Mouse (Mus musculus) erythroblast, embryonic 14.5 days (primary cell): ENCODE data around the gene C1qtnf3. TPM values are rescaled to one million over a fixed set of nuclear protein-coding genes. Genes with fewer than 3 reads are reported as not detected.

Source experiments
- H3K27me3 ChIP-seq: 2 replicates; pipeline ENCODE4 v1.6.1; 2012; ENCODE audit warnings: inconsistent platforms; ENCODE audit not compliant: control insufficient read depth
- H3K36me3 ChIP-seq: 2 replicates; pipeline ENCODE4 v1.6.1; 2012; ENCODE audit warnings: mild to moderate bottlenecking, inconsistent platforms; ENCODE audit not compliant: control insufficient read depth
- H3K4me1 ChIP-seq: 2 replicates; pipeline ENCODE4 v1.6.1; 2012; ENCODE audit warnings: inconsistent platforms; ENCODE audit not compliant: control insufficient read depth
- H3K4me3 ChIP-seq: replicated peaks from 2 replicates; pipeline ENCODE3; 2012; ENCODE audit warnings: moderate library complexity, mild to moderate bottlenecking, inconsistent platforms
- H3K9me3 ChIP-seq: 2 replicates; pipeline ENCODE4 v1.6.1; 2012; ENCODE audit warnings: low read length, inconsistent platforms, mixed read lengths; ENCODE audit not compliant: control insufficient read depth
- GATA1 ChIP-seq: IDR thresholded peaks from 2 replicates; pipeline ENCODE4 v1.6.1; 2012; ENCODE audit warnings: low read length, inconsistent platforms, mixed read lengths
- TAL1 ChIP-seq: IDR thresholded peaks from 3 replicates; pipeline ENCODE4 v1.6.1; 2012; ENCODE audit warnings: low read length, inconsistent platforms, mixed read lengths
- polyA plus RNA-seq: library from polyadenylated mRNA; stranded (reverse); fragments of >175 nt; gene quantifications from 2 replicates; pipeline ENCODE4 v1.2.3, GENCODE M21; 2012

Gene C1qtnf3
- not detected in 2 replicates for polyA plus RNA-seq

DNA sequence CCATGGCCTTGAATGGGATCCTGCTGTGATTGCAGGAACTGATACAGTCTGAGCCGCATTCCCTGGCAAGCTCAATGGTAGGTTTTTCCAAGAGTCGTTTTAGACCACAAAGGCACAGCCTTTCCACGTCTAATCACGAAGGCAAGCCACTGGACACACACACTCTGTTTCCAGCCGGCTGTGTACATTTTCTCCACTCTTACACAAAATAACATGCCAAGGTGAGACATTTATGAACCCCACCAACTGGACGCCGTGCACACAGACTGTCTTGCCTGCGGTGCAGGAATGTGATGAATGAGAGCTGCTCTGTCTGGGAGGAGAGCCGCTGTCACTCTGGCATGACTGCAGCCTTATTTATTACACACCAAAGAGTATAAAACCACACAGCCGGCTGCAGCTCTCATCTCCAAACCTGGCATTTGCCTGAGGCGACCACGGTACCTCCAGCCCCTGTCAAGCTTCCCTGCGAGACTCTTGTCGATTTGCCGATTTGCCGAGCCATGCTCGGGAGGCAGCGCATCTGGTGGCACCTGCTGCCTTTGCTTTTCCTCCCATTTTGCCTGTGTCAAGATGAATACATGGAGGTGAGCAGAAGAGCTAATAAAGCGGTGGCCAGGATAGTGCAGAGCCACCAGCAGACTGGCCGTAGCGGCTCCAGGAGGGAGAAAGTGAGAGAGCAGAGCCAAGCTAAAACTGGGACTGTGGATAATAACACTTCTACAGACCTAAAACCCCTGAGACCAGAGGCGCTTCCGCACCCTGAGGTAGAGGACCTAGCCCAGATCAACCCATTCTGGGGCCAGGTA is at the start of gene C1qtnf3:
Gene C1qtnf3, plus strand, starts transcription at position 382 of the 809 bp plus-strand sequence.
- TF ChIP-seq TAL1: no peak
- TF ChIP-seq GATA1: no peak
- no peaks in the 10 kb centered on the region for H3K36me3 ChIP-seq
- H3K27me3 ChIP-seq: no peaks in the 10 kb centered on the region
- no peak within 1 kb of the TSS for H3K4me3 ChIP-seq
- no peaks in the 10 kb centered on the region for H3K4me1 ChIP-seq
- H3K9me3 ChIP-seq: no peaks in the 10 kb centered on the region

DNA sequence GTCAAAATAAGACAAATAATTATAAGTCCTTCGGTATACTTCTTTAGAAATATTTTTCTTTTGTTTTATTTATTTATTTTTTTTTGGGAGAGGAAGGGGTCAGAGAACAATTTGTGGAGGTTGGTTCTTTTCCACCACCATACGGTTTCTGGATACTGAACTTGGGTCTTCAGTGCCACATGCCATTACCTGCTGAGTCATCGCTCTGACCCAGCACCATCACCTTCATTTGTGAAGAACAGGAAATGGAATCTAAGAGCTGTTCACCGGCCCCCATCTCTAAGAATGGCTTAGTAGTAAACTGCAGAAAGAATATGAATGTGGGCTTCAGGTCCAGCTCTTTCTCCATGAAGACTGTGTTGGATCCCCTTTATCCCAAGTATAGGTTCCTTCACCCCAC is 49.8 kb upstream of the C1qtnf3 start:
- Histone ChIP-seq H3K27me3 (no peaks in the 10 kb centered on the region), H3K4me1 (no peaks in the 10 kb centered on the region), H3K4me3 (no peak overlapping the region), H3K9me3 (no peaks in the 10 kb centered on the region; the same call in 1 of the 2 replicates), H3K36me3 (no peaks in the 10 kb centered on the region)
- TF ChIP-seq GATA1 (no peak), TAL1 (no peak)

DNA sequence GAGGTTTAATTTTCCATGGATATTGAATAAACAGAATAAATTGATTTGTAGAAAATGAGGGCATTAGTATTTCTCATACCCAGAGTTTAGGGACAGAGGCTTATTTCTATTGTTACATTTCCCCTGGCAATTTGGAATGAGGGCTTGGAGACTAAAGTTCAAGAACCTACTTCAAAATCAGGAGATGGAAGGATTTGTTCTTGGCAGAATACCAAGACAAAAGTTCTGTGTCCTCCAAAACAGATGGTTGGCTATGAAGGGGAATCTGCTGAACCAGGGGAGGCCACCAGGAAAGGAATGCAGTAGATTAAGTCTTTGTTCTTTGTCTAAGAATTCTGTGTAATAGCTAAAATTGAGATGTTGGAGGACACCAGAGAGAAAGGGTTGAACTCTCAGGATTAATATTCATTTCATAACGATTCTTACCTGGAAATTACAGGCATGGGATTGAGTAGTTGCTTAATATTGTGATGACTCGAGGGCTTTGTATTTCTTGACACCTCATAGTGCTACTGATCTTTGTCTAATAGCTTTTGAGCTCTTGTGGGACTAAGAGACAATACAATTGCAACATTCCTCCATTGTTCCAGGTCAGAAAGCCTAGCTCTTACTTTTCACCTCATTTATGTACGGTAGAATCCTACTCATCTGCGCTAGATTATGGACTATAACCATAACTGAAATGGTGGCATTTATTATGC is 35.4 kb upstream of the C1qtnf3 start:
- no peak for TF ChIP-seq GATA1
- TF ChIP-seq TAL1: no peak
- Histone ChIP-seq H3K4me1 (no peaks in the 10 kb centered on the region), H3K36me3 (no peaks in the 10 kb centered on the region), H3K4me3 (no peak overlapping the region), H3K27me3 (no peaks in the 10 kb centered on the region), H3K9me3 (no peaks in the 10 kb centered on the region)

DNA sequence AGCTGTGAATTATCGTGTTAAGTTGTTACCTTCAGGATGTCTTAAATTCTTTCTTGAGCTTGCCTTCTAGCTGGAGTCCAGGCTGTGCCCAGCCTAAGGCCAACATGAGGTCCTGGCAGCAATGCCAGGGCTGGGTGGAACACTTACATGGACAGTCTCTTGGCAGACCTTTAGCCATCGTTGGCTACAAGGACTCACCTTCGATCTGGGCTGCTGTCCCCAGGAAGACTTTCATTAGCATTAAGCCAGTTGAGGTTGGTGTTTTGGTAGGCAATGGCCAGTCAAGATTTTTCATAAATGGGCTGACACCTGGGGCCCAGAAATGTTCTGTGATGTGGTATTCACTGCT is 34.8 kb upstream of the C1qtnf3 start:
- no peaks in the 10 kb centered on the region for H3K36me3 ChIP-seq
- no peaks in the 10 kb centered on the region for H3K4me1 ChIP-seq
- no peaks in the 10 kb centered on the region for H3K27me3 ChIP-seq
- TF ChIP-seq TAL1: no peak
- H3K9me3 ChIP-seq: no peaks in the 10 kb centered on the region
- no peak overlapping the region for H3K4me3 ChIP-seq

DNA sequence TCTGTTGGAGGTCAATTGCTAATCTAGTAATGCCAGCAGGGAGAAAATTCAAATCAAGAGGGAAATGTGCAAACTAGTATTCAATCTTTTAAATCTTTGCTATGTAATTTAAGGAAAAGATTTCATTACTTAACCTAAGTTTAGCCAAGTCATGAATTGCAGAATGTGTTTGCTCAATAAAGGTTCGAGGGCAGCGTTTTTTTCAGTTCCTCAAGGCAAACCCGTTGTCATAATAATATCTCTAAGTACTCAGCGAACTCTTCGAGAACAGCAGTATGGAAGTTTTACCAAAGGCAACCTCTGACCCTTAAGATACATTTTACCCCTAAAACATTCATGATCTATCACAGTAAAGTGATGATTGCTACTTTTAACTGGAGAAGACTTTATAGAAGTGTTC is 31.9 kb upstream of the C1qtnf3 start:
- Histone ChIP-seq H3K36me3 (no peaks in the 10 kb centered on the region), H3K27me3 (no peaks in the 10 kb centered on the region), H3K9me3 (no peaks in the 10 kb centered on the region), H3K4me1 (no peaks in the 10 kb centered on the region), H3K4me3 (no peak overlapping the region)
- TF ChIP-seq TAL1 (no peak), GATA1 (no peak)

DNA sequence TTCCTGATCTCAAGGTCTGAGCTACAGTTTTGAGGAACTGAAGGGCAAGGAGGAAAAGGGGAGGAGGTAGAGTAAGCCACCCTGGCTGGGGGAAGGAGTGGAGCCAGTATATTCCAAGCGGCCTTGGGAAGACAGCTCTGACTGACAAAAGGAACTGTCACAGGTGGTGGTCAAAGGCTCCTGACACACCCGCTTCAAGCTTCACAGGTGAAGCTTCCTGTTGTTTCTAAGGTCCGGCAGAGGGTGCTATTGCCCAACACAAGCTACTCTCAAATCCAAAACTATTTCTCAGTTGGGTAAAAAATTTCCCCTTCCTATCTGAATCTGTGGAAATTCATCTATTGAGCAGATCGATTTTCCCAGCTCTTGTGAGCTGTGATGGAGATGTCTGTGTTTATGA is 31.1 kb upstream of the C1qtnf3 start:
- Histone ChIP-seq H3K9me3 (no peaks in the 10 kb centered on the region), H3K4me1 (no peaks in the 10 kb centered on the region), H3K4me3 (no peak overlapping the region), H3K27me3 (no peaks in the 10 kb centered on the region), H3K36me3 (no peaks in the 10 kb centered on the region)
- TF ChIP-seq GATA1 (no peak), TAL1 (no peak)

DNA sequence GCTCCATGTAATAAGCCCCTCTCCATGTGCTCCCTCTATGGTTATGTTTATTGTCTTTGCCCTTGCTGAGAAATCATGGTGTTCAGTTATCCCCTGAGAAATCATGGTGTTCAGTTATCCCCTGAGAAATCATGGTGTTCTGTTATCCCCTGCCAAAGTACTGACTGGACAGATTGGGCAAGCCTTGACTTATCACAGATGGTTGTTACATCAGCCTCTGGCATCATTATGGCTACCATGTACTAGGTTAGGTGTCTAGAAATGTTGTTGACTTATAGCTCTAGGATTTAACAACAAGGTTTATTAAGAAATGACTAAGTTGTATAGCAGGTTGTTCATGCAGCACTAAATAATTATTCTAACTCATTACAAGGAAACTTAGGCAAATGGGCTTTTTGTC is 30.1 kb upstream of the C1qtnf3 start:
- Histone ChIP-seq H3K36me3 (no peaks in the 10 kb centered on the region), H3K4me3 (no peak overlapping the region), H3K4me1 (no peaks in the 10 kb centered on the region), H3K27me3 (no peaks in the 10 kb centered on the region), H3K9me3 (no peaks in the 10 kb centered on the region)
- TF ChIP-seq GATA1 (no peak), TAL1 (no peak)

DNA sequence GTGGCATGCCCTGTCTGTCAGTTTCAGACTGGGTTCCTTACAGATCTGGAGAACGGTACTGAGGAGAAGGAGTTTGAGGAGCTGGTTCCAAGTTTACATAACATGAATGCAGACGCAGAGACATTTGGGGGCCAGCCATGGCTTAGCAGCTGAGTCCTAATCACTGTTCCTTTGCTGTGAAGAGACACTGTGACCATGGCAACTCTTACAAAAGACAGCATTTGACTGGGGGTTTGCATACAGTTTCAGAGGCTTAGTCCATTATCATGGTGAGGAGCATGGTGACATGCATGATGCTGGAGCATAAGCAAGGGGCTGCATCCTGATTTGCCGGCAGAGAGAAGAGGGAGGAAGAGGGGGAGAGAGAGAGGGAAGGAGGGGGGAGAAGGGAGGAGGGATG is 29.6 kb upstream of the C1qtnf3 start:
- H3K27me3 ChIP-seq: no peaks in the 10 kb centered on the region
- no peaks in the 10 kb centered on the region for H3K36me3 ChIP-seq
- H3K4me1 ChIP-seq: no peaks in the 10 kb centered on the region
- H3K4me3 ChIP-seq: no peak overlapping the region
- no peak for TF ChIP-seq TAL1
- no peak for TF ChIP-seq GATA1
- no peaks in the 10 kb centered on the region for H3K9me3 ChIP-seq

DNA sequence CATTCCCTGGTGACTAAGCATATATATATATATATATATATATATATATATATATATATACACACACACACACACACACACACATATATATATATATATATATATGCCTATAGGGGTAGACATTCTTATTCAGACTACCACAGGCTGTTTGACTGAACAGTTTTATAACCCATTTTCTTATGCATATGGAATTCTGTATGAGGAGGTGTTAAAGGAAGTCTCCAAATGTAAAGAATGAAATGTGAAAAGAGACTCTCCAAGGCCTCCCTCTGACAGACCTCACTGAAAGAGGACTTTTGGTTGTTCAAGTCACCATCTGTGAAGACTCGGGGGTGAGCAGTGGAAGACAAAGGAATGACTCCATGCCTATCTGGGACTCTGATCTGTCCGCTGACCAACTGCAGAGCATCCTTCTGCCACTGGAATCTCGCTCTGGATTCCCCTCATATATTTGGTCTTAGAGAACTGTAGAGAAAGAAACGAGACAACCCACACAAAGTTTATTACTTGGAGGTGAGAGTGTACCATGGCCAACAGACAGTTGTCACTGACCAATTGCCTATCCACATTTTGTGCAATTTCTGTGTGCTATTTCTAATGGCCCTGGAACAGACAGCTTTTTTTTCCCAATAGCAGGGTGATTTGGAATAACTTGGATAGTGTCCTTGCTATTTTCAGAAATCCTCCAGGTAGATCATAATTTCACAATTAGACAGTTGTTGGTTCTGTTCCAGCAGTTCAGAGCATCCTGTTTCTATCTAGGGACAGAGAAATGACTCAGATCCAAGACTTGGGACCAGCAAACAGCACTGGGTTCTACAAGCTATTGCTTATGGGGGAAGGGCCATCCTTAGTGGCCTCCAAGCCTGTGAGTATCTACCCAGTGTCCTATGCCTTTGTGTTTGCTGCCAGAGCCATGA is 28.8 kb upstream of the C1qtnf3 start:
- H3K27me3 ChIP-seq: no peaks in the 10 kb centered on the region
- H3K4me1 ChIP-seq: no peaks in the 10 kb centered on the region
- no peaks in the 10 kb centered on the region for H3K36me3 ChIP-seq
- no peaks in the 10 kb centered on the region for H3K9me3 ChIP-seq
- no peak for TF ChIP-seq GATA1
- TF ChIP-seq TAL1: no peak
- H3K4me3 ChIP-seq: no peak overlapping the region
